Mouse (Mus musculus): ENCODE measurements around the gene Crybg1. TPM values are rescaled to one million over a fixed set of nuclear protein-coding genes. Genes with fewer than 3 reads are reported as not detected.

The Crybg1 gene
- total and polyA plus RNA-seq, 2 experiments from 2014 or later = 0.15 to 1.0 TPM

DNA sequence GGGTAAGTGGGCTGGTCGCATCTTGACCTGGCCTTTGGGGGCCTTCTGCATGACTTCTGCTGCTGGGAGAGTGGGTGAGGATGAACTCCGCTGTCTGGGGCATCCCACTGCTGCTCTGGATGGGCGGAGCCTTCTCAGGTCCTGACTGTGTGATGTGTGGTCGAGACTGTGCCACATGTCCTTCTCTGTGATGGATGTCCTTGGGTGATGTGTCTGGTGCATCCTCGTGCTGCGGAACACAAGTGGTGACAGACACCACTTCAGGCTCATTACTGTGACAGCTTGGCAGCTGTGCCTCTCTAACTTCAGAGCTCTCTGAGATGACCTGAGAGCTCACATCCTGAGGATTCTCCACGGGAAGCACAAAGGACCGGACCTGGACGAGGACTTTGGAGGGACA is 150.6 kb downstream of the Crybg1 start:
- H3K4me2 ChIP-seq (ENCODE audit: low read depth, low read length, poor library complexity, severe bottlenecking) = no peak overlapping the region
- peaks cover 10% of the 10 kb centered on the region for H3K27me3 ChIP-seq (ENCODE audit: insufficient read depth, low read length)
- no peaks in the 10 kb centered on the region for H3K4me1 ChIP-seq (ENCODE audit: insufficient read depth, low read length)
- DNase-seq (ENCODE audit: low spot score) (no peak), ATAC-seq (ENCODE audit: low FRiP score) (no peak)
- 75% methylated on average over 9 of the region's 9 CpGs for WGBS
- no peaks in the 10 kb centered on the region for H3K9me3 ChIP-seq (ENCODE audit: low read length)
- no peak overlapping the region for H3K9ac ChIP-seq (replicated peaks; ENCODE audit: low read length, poor library complexity, severe bottlenecking)
- H3K4me3 ChIP-seq (ENCODE audit: low read depth, low read length) = no peak overlapping the region
- H3K27ac ChIP-seq (ENCODE audit: low read depth, low read length) = no peak overlapping the region
- no peaks in the 10 kb centered on the region for H3K36me3 ChIP-seq (ENCODE audit: insufficient read depth, low read length)
- no peak for TF ChIP-seq CTCF (IDR thresholded peaks at IDR 0.05)

DNA sequence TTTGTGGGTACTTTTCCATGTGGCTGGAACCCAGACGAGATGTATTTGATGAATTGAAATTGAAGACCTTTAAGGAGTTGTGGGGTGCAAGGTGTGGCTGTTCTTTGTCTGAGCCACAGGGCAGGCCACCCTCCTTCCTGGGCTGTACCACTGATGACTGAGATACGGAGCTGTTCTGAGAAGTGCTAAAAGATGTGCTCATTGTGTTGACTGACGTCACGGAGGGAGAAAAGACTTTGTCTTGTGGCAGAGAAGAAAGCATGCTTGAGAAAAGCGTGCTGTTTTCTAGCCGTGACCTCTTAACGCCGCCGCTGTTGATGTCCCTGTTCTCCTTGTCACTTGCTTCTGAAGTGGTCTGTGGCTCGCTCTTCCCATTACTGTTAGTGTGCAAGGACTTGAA is 151.4 kb downstream of the Crybg1 start:
- 88% methylated on average over 10 of the region's 10 CpGs for WGBS
- no peaks in the 10 kb centered on the region for H3K36me3 ChIP-seq (ENCODE audit: insufficient read depth, low read length)
- no peaks in the 10 kb centered on the region for H3K9me3 ChIP-seq (ENCODE audit: low read length)
- peaks cover 3% of the 10 kb centered on the region for H3K27me3 ChIP-seq (ENCODE audit: insufficient read depth, low read length)
- H3K4me1 ChIP-seq (ENCODE audit: insufficient read depth, low read length) = no peaks in the 10 kb centered on the region
- no peak overlapping the region for H3K27ac ChIP-seq (ENCODE audit: low read depth, low read length)
- H3K4me3 ChIP-seq (ENCODE audit: low read depth, low read length) = no peak overlapping the region
- H3K4me2 ChIP-seq (ENCODE audit: low read depth, low read length, poor library complexity, severe bottlenecking) = no peak overlapping the region
- DNase-seq (ENCODE audit: low spot score) = no peak
- no peak overlapping the region for H3K9ac ChIP-seq (replicated peaks; ENCODE audit: low read length, poor library complexity, severe bottlenecking)
- no peak for ATAC-seq (ENCODE audit: low FRiP score)
- TF ChIP-seq CTCF (IDR thresholded peaks at IDR 0.05) = no peak

DNA sequence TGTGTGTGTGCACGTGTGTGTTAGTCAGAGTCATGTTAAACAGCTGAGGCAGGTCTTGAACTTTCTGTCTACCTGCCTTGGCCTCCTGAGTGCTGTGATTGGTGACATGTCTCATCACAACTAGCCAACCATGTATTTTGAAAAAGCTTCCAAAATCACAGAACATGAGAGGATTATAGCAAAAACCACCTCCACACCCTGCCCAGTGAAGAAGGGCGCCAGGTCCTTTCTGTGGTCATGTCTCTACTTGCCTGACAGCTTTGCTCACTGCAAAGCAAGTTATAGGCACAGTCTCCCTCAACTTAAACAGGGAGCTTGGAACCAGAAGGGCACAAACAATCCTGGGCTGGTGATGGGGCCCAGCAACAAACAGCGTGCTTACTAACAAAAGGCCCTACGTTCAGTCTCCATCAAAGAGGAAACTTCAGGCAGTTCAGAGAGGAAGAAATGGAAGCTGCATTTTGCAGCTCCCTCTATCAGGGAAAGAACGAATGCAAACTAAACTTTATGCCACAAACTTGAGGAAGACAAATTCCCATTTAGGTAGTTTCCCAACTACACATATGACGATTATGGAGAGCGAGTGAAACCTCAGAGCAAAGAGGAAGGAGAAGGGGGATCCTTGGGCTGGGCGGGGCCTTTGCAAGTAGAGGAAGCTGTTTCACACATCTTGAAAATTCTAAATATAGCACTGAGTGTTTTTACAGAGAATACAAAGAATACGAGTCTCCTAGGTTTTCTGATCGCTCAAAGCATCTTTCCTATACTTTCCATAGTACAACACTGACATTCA is 152.6 kb downstream of the Crybg1 start:
- DNase-seq (ENCODE audit: low spot score) = no peak
- Histone ChIP-seq H3K27ac (ENCODE audit: low read depth, low read length) (no peak overlapping the region), H3K4me2 (ENCODE audit: low read depth, low read length, poor library complexity, severe bottlenecking) (no peak overlapping the region), H3K4me3 (ENCODE audit: low read depth, low read length) (no peak overlapping the region), H3K9me3 (ENCODE audit: low read length) (no peaks in the 10 kb centered on the region), H3K27me3 (ENCODE audit: insufficient read depth, low read length) (no peaks in the 10 kb centered on the region; the same call in 1 of the 2 replicates), H3K4me1 (ENCODE audit: insufficient read depth, low read length) (no peaks in the 10 kb centered on the region), H3K36me3 (ENCODE audit: insufficient read depth, low read length) (no peaks in the 10 kb centered on the region), H3K9ac (replicated peaks; ENCODE audit: low read length, poor library complexity, severe bottlenecking) (no peak overlapping the region)
- TF ChIP-seq CTCF (IDR thresholded peaks at IDR 0.05) = no peak
- WGBS = 87% methylated on average over 10 of the region's 10 CpGs
- no peak for ATAC-seq (ENCODE audit: low FRiP score)

DNA sequence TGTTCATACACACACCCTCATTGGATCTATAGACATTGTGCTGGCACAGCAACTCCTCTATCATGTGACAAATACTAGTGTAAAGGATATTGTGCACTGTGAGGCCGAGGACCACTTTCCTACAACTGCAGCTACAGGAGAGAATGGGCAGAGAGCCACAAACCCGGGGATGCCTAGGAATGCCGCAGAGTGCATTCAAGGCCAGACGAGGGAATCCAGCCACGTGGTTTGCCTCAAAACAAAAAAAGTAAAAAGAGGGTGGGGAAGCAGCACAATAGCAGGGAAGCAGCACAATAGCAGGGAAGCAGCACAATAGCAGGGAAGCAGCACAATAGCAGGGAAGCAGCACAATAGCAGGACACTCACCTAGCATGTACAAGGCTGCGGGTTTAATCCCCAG is 155.5 kb downstream of the Crybg1 start:
- H3K9ac ChIP-seq (replicated peaks; ENCODE audit: low read length, poor library complexity, severe bottlenecking) = no peak overlapping the region
- no peak overlapping the region for H3K4me3 ChIP-seq (ENCODE audit: low read depth, low read length)
- TF ChIP-seq CTCF (IDR thresholded peaks at IDR 0.05) = no peak
- no peak overlapping the region for H3K27ac ChIP-seq (ENCODE audit: low read depth, low read length)
- no peaks in the 10 kb centered on the region for H3K9me3 ChIP-seq (ENCODE audit: low read length)
- 14% methylated on average over 6 of the region's 6 CpGs for WGBS
- DNase-seq (ENCODE audit: low spot score) = no peak
- no peaks in the 10 kb centered on the region for H3K36me3 ChIP-seq (ENCODE audit: insufficient read depth, low read length)
- ATAC-seq (ENCODE audit: low FRiP score) = no peak
- H3K4me1 ChIP-seq (ENCODE audit: insufficient read depth, low read length) = no peaks in the 10 kb centered on the region
- H3K27me3 ChIP-seq (ENCODE audit: insufficient read depth, low read length) = no peaks in the 10 kb centered on the region
- H3K4me2 ChIP-seq (ENCODE audit: low read depth, low read length, poor library complexity, severe bottlenecking) = no peak overlapping the region

DNA sequence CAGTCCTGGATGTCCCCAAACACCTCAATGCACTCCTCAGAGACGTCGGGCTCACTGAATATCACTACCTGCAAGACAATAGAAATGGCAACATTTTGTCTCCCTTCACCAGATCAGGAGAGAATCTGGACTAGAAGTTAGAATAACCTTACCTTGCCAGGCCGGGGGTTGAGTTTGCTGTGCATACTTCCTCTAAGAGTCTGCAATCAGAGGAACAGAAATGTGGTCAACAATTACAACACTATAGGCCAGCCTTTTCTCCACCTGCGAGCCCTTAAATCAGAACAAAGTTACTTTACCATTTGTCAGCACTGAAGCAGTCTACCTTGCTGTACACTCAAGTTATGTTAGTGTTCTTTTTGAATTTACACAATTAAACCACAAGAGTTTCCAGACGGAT is 156.1 kb downstream of the Crybg1 start:
- Histone ChIP-seq H3K36me3 (ENCODE audit: insufficient read depth, low read length) (no peaks in the 10 kb centered on the region), H3K27me3 (ENCODE audit: insufficient read depth, low read length) (no peaks in the 10 kb centered on the region), H3K4me3 (ENCODE audit: low read depth, low read length) (no peak overlapping the region), H3K9me3 (ENCODE audit: low read length) (no peaks in the 10 kb centered on the region), H3K4me2 (ENCODE audit: low read depth, low read length, poor library complexity, severe bottlenecking) (no peak overlapping the region), H3K27ac (ENCODE audit: low read depth, low read length) (no peak overlapping the region), H3K9ac (replicated peaks; ENCODE audit: low read length, poor library complexity, severe bottlenecking) (no peak overlapping the region), H3K4me1 (ENCODE audit: insufficient read depth, low read length) (no peaks in the 10 kb centered on the region)
- WGBS = 87% methylated on average over 5 of the region's 5 CpGs
- ATAC-seq (ENCODE audit: low FRiP score) (no peak), DNase-seq (ENCODE audit: low spot score) (no peak)
- TF ChIP-seq CTCF (IDR thresholded peaks at IDR 0.05) = no peak

DNA sequence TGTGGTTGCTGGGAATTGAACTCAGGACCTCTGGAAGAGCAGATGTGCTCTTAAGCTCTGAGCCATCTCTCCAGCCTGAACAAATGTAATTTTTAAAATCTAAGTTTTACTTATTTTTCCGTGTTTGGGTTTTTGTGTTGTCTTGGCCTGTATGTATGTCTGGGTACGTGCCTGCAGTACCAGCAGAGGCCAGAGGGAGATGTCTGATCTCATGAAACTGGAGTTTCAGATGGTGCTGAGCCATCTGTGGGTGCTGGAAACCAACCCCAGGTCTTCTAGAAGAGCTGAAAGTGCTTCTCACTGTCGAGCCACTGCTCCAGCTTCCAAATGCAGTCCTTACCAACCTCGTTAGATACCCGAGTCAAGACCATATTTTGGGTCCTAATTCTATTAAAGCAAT is 157.4 kb downstream of the Crybg1 start:
- DNase-seq (ENCODE audit: low spot score) = no peak
- no peak for ATAC-seq (ENCODE audit: low FRiP score)
- H3K36me3 ChIP-seq (ENCODE audit: insufficient read depth, low read length) = no peaks in the 10 kb centered on the region
- no peaks in the 10 kb centered on the region for H3K9me3 ChIP-seq (ENCODE audit: low read length)
- no peak overlapping the region for H3K4me2 ChIP-seq (ENCODE audit: low read depth, low read length, poor library complexity, severe bottlenecking)
- no peak overlapping the region for H3K27ac ChIP-seq (ENCODE audit: low read depth, low read length)
- H3K4me3 ChIP-seq (ENCODE audit: low read depth, low read length) = no peak overlapping the region
- peak; percentile 24; the same call in 1 of the 2 replicates for TF ChIP-seq CTCF (IDR thresholded peaks at IDR 0.05)
- no peak overlapping the region for H3K9ac ChIP-seq (replicated peaks; ENCODE audit: low read length, poor library complexity, severe bottlenecking)
- no peaks in the 10 kb centered on the region for H3K27me3 ChIP-seq (ENCODE audit: insufficient read depth, low read length)
- H3K4me1 ChIP-seq (ENCODE audit: insufficient read depth, low read length) = no peaks in the 10 kb centered on the region
- WGBS = 98% methylated on average over 5 of the region's 5 CpGs

Measured in midbrain, postnatal 0 days (tissue).